Mouse (Mus musculus): ENCODE measurements around the gene Appl1.
"Not testable (repeated sequence)": the region's sequence is repeated elsewhere in the genome, so short reads cannot be mapped to it uniquely, and the experiment has no call there.

Gene Appl1

DNA sequence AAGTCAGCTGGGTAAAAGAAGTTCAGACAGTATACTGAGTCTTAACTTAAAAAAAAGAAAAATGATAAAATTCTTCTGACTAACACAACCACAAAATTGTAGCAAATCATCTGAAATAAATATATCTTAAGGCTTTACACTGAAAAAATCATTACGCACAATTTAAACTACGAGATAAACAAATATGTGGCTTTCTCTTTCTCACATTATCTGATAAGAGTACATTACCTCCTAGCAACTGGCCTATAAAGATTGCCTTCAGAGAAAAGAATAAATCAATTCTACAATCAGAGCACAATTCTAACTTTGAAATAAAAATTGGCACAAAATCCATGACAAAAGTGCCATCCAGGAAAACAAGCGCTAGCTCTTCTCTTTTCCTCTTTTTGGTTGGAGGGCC lies 1.9 kb downstream of the Appl1 start:
- DNase-seq (ENCODE audit: low spot score in 2 of 2), result no peak

- DNase-seq (ENCODE audit: low spot score in 2 of 2), result no peak
Measured at GRCm38 (mm10) chr14:26960518-26960917, 10.5 kb downstream of the Appl1 start.

DNA sequence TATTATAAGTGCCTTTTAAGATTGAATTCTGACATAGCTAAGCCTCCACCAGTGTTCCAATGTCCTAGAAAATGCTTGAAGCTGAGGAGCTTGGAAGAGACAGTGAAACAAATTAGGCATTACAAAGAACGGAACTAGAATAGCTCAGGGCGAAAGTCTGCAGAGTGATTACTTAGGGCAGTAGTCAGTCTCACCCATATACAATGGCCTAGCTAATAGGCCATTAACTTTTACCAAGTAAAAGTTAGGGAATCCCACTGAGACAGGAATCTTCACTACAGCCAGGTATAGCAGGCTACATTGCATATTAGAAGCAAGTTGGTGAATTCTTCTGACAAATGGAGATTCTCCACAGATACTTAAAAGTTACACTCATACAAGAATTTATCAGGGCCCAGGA lies 14.9 kb downstream of the Appl1 start:
- not testable (repeated sequence) for DNase-seq (ENCODE audit: low spot score in 2 of 2)

DNA sequence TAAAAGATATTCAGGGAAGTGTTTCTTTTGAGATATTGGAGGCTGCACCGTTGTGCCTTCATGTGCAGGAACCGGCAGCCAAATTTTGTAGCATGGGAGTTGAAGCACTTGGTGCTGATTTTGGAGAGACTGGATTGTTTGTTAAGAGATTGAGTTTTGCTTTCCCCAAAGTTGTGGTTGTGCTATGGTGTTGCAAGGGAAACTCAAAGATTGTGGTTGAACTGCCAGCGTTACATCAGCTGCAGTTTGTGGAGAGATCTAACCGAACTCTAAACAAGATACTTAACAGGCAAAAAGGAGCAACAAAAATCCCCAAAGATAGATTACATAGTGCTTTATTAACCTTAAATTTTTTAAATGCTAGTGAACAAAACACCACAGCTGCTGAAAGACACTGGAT lies 35.5 kb downstream of the Appl1 start:
- DNase-seq (ENCODE audit: low spot score in 2 of 2), result no peak

DNA sequence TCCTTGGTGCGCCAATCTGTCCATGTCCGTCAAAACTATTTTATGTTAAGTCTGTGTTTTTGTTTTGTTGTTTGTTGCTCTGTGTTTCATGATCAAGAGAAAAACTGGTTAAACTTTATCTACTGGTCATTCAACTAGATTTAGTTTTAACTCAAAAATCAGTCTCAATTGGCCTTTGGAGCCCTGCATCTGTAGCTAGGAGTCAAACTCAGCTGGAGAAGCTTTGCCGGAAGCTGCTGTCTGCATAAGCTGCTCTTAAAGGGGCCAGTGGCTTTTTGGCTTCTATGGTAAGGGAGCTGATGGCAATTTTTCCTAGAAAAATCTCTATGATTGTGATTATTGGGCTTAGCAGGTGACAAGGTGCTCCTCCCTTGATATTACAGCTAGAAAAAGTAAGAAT lies 36.1 kb downstream of the Appl1 start:
- DNase-seq (ENCODE audit: low spot score in 2 of 2), result no peak

GRCm38 (mm10) chr14:26923702-26924421 lies 47.2 kb downstream of the Appl1 start:
- no peak for DNase-seq (ENCODE audit: low spot score in 2 of 2)

- DNase-seq (ENCODE audit: low spot score in 2 of 2), result no peak
Measured at GRCm38 (mm10) chr14:26919310-26919709, 51.7 kb downstream of the Appl1 start.

DNA sequence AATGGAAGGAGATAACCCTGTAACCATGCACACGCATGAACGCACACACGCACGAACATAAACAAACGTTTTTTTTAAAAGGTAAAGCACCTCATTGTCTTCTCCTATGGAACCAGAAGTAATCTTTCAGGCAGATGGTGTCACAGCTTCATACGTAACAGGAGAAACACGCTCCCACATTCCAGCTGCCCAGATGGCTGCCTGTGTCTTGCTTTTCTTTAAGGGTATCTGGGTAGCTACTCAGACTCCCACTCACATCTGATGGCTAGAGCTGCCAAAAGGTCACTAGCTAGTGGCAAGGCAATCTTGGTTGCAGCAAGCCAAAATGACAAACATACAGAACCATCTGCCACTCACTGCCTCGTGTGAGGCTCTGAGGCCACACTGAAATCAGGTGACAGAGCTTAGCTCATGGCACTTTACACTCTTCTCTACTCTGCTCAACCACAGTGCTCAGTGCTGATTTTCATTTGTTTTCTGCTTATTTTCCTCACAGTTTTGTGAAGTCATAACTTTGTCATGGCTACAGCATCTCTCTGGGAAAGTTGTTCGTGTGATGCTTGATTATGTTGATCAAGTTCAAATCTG lies 57.3 kb downstream of the Appl1 start:
- no peak for DNase-seq (ENCODE audit: low spot score in 2 of 2)

DNA sequence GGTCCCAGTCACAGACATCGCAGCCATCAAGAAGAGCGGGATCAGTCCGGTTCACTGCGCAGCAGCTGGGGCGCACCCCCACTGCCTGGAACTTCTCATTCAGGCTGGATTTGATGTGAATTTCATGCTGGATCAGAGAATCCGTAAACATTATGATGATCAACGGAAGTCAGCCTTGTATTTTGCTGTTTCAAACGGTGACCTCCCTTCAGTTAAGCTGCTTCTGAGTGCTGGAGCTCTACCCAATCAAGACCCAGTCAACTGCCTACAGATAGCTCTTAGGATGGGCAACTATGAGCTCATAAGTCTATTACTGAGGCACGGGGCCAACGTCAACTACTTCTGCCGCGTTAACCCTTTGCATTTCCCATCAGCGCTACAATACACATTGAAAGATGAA lies 59.2 kb downstream of the Appl1 start:
- DNase-seq (ENCODE audit: low spot score in 2 of 2), result no peak

- DNase-seq (ENCODE audit: low spot score in 2 of 2), result no peak
Measured at GRCm38 (mm10) chr14:26911201-26911600, 59.8 kb downstream of the Appl1 start.

- DNase-seq (ENCODE audit: low spot score in 2 of 2), result not testable (repeated sequence)
Measured at GRCm38 (mm10) chr14:26910461-26910860, 60.6 kb downstream of the Appl1 start.

DNA sequence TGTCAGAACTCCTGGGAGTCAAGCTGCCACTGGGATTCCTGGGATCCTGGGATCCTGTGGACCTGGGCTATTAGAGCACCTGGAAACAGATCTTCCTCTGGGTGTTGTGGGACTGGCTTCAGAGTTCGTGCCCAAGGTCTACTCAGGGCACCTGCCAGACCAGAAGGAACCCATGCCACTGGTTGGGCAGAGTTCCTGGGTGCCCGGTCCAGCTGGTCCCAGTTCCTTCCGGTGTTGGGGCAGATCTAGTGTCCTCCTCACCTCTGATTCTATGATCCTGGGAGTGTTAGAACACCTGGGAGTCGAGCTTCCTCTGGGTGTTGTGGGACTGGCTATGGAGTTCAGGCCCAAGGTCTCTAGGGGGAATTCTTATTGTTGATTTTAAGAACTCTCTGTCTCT lies 63.6 kb downstream of the Appl1 start:
- no peak for DNase-seq (ENCODE audit: low spot score in 2 of 2)

GRCm38 (mm10) chr14:26900893-26901292 lies 70.1 kb downstream of the Appl1 start:
- no peak for DNase-seq (ENCODE audit: low spot score in 2 of 2)

DNA sequence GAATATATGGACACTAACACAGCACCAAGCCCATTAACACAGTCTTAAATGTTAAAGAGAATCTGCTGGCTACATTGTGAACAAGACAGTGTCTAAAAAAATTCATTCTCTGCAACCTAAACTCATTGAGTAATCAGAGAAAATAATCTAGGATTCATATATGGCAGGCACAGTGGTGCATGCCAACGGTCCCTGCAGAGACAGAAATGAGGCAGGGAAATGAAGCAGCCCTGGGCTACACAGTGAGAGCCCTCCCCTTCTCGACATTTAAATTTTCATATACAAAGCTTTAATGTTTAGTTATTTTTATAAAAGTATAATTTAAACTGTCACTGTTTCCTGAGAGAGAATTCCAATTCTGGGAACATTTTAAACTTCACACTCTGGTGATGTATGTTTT lies 71.5 kb downstream of the Appl1 start:
- no peak for DNase-seq (ENCODE audit: low spot score in 2 of 2)

DNA sequence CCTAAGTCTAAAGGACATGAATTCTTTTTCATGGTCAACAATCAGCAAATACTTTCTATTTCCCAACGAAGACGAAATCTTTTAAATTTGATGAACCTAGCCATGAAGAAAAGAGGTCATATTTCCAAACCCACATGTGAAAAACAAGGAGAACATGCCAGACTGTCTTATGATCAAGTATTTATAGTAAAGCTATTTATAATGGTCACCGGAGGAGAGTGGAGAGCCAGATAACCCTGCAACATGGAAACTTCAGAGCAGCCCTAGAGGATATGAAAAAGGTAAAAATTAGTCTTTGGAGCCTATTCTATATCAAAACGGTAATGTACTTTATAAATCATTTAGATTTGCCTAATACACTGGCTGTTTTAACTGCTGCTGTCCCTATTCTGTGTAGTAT lies 76.6 kb downstream of the Appl1 start, which contains the start of gene Asb14:
Gene Asb14, plus strand, starts transcription at position 166 of the 400 bp plus-strand sequence.
- no peak for DNase-seq (ENCODE audit: low spot score in 2 of 2)

- no peak for DNase-seq (ENCODE audit: low spot score in 2 of 2)
Measured at GRCm38 (mm10) chr14:26890777-26891176, 80.3 kb downstream of the Appl1 start.

DNA sequence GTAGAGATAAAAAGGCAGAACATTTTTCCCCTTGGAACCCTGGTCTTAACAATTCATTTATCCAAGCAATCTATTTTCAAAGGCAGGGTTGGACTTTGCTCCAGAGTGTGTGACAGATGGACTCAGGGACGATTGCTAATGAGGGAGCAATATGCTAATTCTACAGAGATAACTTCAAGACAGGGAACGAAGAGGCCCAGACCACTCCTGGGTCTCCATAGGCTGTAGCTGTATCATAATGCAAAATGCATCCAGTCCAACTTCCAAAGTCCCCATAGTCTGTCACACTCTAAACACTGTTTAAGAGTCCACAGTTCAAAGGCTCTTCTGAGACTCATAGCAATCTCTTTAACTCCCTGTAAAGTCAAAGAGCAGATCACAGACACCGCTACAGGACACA lies 83.8 kb downstream of the Appl1 start:
- DNase-seq (ENCODE audit: low spot score in 2 of 2), result no peak

DNA sequence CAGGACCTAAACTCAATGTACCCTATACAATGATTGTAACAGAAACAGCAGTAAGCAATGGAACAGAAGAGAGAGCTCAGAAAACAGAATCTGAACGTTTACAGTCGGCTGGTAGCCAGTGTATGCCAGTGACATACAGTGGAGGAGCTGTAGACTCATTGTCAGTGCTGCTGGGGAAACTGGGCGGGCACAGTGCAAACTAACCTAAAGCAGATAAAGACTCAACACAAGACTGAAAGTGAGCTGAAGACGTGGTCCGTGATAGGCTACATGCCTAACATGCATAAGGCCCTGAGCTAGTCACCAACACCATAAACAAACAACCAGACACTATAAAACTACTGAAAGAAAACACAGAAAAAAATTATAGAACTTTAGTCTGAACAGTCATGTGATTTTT lies 89.3 kb downstream of the Appl1 start:
- DNase-seq (ENCODE audit: low spot score in 2 of 2), result no peak

DNA sequence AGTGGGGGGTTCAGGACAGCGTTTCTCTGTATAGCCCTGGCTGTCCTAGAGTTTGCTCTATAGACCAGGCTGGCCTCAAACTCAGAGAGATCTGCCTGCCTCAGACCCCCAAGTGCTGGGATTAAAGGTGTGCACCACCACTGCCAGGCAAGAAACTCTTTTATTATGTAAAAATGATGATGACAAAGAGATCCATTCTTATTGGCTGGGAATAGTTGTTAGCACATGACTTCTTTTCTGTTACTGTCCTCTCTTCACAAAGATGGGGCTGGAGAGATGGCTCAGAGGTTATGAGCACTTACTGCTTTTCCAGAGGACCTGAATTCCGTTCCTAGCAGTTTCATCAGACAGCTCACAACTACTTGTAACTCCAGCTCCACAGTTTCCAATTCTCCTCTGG lies 91.1 kb downstream of the Appl1 start:
- no peak for DNase-seq (ENCODE audit: low spot score in 2 of 2)

- no peak for DNase-seq (ENCODE audit: low spot score in 2 of 2)
Measured at GRCm38 (mm10) chr14:26878756-26879155, 92.3 kb downstream of the Appl1 start.

Measured in natural killer cell, adult 2 months (primary cell).